Mouse (Mus musculus): ENCODE measurements around the gene Hemgn.

GRCm38 (mm10) chr4:46398839-46399238 lies 14.5 kb downstream of the Hemgn start:
- no peak for TF ChIP-seq CTCF (IDR thresholded peaks at IDR 0.05; ENCODE audit: insufficient read depth, low read depth, low read length)
- no peak for TF ChIP-seq POLR2A (IDR thresholded peaks at IDR 0.05; ENCODE audit: insufficient read depth, low read depth, low read length)
